Mouse (Mus musculus): ENCODE results near the gene Coa5. TPM values are rescaled to one million over a fixed set of nuclear protein-coding genes. Genes with fewer than 3 reads are reported as not detected.

Gene Coa5
- 100 to 1,000 TPM in 1 of 2 experiments, 10 to 100 TPM in 1; 92.3 to 105 TPM for total RNA-seq (2021)
- long read RNA-seq, experiment 1, transcript Coa5-201 (3 exons, 3,863 nt), result major isoform, 141 of 154 reads
- long read RNA-seq, experiment 1, partial matches to known transcripts, result 1 of 154 reads
- long read RNA-seq, experiment 1, other reads (novel, unspliced or antisense), result 12 of 154 reads
- long read RNA-seq, experiment 2, transcript Coa5-201 (3 exons, 3,863 nt), result major isoform, 96 of 113 reads
- long read RNA-seq, experiment 2, partial matches to known transcripts, result 0 of 113 reads
- long read RNA-seq, experiment 2, other reads (novel, unspliced or antisense), result 17 of 113 reads

DNA sequence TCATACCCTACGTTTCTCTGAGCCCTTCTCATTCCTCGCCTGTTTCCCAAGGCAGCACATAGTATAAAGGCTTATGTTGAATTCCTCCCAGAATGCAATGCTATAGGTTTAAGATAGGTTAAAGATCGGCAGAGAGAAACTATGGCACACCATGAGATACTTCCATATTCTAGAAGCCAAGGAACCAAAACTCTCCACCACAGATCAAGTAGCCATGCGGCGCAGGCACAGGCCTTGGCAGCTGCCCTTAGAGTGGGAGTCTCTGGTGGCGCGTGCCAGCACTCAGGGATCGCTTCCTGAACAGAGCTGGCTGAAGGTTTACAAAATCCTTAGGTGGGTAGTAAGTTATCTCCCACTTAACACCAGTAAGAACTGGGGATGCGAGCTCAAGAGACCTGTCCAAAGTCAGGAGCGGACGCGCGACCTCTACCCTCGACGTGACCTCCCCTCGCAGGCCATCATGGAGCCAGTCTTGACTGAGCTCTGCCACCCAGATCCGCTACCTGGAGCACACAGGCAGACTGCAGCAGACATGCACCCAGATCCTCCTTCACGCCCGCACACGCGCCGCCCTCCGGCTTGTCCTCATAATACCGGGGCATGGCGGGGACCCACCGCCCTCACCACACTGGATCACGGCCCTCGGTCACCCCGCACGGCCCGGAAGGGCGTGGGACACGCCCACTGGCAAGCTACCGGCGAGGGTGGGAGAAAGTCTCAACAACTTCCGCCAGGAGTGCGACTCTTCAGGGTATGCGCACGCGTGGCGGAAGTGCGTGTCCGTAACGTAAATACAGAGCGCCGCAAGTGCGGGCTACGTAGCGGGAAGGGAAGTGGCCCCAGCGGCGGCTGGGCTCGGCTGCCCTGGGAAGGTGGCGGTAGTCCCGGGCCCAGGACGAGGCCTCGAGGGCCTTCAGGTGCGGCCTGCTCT lies at the start of gene Coa5, which contains the start of gene Unc50:
Gene Coa5, minus strand, starts transcription at position 738 of the 931 bp plus-strand sequence.
Gene Unc50, plus strand, starts transcription at position 774 of the 931 bp plus-strand sequence.
- DNase-seq, result peak; percentile 94

DNA sequence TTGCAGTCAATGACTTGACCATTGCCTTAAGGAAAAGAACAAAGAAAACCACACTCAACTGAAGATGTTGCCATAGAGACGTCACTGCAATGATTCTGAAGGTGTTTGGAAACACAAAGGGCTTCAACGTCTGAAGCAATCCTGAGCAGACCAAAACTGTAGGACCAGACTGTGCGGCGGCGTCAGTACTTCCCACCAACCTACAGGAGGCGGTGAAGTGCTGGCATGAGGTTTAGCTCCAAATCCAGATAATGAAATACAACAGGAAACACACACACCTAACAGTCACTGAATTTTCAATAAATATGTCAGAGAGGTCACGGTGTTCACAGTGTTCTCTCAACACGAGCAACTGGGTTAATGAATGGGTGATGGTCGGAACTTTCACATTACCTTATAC lies 49.2 kb upstream of the Coa5 start:
- DNase-seq, result no peak

DNA sequence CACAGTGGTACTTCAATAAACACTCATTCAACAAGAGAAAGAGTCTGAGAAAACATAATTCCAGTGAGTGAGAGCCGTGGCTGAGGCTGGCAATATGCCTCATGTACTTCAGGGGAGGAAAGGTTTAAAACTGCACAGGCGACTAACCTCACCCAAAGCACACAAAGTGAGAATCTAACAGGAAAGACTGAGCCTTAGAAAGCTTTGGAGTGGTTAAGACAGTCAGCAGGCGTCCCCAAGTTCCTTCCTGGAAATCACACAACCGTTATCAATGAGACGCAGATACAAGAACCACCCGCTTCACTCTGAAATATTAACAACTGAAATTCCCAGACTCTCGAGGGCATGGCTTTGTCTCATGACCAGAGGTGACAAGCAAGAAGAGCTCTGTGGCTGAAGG lies 48.5 kb upstream of the Coa5 start:
- no peak for DNase-seq

DNA sequence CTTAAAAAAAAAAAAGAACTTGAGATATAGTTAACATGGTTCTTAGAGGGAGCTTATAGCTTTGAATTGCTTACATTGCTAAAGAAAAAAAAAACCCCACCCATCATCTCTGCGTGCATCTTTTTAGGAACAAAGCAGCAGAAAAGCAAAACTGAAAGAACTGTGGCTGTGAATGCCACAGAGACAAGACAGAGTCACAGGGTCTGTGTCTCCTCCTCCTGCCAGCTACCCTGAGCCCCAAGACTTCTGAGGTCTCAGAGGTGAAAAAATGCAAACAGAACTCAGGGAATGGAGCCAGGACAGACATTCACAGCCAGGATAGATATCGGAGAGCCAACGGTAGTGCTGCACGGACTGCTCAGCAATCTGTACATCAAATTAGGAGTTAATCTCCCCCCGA lies 48.0 kb upstream of the Coa5 start:
- no peak for DNase-seq

DNA sequence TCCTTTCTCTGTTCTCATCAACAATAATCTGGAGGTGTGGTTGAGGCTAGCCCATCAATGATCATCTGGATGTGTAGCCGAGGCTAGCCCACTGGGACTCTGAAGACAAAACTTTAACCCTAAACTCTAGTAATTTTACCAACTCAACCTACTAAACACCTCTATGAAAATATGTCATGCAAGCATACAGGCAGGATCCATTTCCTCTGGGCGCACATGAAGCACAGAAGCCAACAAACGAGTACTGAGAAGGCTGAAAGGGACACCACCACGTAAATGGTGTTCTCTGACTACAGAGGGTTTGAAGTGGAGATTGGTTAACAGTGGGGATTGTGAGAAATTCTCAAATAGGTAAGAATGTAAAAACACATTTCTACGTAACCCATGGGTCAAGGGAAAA lies 47.3 kb upstream of the Coa5 start:
- no peak for DNase-seq

DNA sequence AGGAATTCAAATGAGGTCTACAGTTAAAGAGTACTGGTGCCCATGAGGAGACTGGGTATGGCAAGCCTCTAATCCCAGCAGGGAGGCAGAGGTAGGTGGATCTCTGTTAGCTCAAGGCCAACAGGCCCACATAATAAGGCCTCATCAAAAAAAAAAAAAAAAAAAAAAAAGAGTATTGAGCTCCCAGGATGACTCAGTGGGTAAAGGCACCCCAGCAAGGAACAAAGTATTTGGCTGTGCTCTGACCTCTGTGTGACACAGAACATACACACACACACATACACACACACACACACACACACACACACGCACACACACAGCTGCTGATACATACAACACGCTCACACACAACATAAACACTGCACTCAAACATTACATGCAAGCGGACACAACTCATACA lies 45.4 kb upstream of the Coa5 start:
- no peak for DNase-seq

DNA sequence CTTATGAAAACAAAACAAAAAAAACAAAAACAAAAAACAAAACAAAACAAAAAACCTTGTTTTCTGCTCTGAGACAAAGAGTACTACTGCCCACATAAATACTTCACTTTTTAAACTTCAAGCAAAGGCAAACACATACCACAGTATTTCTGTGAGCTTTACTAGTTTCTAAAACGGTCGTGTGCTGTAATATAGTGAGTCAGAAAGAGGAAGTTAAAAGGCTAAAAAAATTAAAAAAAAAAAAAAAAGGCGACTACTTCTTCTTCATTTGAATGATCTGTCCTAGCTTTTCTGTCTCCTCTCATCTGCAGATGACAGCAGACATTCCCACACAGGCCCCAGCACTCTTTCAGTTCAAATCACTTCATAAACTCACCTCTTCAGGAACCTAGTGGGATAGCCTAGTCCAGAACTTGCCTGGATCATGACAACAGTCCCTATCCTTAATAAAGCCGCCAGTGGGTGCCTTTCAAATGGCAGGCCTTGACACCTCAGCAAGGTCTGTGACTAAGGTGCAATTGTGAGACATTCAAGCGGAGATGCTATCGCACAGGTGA lies 44.8 kb upstream of the Coa5 start:
- DNase-seq, result no peak

GRCm38 (mm10) chr1:37474046-37474445 lies 44.1 kb upstream of the Coa5 start:
- no peak for DNase-seq

DNA sequence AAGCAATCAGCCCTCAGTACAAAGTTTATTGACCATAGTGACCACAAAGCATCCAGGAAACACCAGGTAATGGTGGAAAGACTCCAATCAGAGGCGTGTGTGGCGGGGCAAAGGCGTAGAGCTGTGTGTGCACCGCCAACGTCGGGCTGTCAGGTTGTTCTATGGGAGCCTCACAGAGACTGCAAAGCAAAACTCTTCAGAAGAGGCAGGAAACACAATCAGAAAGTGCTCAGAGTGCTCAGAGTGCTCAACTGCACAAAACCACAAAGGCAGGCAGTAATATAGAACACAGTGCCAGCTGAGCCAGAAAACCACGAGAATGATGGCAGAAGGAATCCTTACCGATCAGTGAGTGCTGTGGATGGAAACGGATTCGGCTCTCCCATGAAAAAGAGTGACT lies 43.3 kb upstream of the Coa5 start:
- DNase-seq, result no peak

GRCm38 (mm10) chr1:37471179-37472148 lies 41.6 kb upstream of the Coa5 start:
- DNase-seq, result no peak

DNA sequence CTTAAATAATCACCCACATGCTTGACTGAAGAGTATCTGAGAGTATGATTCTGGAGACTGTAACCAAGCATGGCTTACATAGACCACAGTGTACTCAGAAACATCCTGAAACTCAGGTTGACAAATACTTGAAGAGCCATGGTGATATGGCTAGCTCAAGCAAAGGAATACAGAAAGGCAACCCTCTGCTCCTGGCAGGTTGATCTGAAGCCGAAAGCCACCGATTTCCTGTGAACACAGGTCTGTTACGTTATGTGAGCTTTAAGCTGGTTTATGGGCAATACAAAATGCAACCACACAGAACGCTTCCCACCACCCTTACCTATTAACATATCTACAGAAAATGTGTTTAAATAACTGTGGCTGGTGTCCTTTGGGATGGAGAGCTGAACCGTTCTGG lies 39.1 kb upstream of the Coa5 start:
- DNase-seq, result no peak

GRCm38 (mm10) chr1:37467806-37468205 lies 37.9 kb upstream of the Coa5 start:
- no peak for DNase-seq

DNA sequence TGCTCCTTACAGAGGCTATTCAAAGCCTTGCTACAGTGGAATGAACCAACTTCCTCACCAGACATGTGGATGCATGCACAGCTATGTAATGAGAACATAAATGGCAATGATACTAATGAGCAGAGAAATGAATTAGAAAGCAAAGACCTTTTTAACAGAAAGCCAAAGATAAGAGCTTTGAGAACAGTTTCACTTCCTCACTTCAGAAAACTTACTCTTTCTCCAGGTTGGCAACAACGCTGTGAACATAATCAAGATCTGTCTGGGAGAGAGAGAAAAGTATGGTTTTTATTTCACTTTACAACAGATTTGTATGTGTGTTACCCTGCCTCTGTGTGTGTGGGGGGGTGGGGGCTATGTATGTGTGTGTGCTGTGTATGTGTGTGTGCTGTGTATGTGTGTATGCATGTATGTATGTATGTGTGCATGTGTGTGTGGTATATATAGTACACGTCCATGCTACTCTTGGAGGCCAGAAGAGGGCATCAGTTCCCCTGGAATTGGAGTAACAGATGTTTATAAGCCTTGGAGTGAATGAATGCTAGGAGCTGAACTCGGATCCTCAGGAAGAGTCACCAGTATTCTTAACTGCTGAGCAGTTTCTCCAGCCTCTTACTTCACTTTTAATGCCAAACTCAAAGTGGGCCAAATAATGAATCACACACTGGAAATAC lies 36.6 kb upstream of the Coa5 start:
- no peak for DNase-seq

GRCm38 (mm10) chr1:37464878-37465452 lies 35.1 kb upstream of the Coa5 start:
- no peak for DNase-seq

- no peak for DNase-seq
Measured at GRCm38 (mm10) chr1:37457546-37457945, 27.6 kb upstream of the Coa5 start.

DNA sequence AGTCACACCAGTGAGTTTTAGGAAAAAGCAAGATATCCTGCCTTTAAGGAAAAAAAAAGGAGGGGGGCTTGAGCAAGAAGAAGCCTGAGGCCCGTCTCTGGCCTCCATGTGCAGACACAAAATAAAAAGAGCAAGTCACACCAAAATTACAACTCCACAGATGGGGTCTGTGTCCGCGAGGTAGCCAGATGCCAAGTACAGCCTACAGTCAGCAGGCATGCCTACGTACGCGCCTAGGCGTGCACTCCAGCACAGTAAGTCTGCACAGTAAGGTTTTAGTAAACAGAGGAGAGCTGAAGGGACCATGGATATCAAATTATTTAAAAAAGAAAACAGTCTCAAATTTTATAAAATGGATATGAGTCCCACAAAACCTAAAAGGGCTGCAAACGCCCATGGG lies 21.4 kb upstream of the Coa5 start:
- DNase-seq, result no peak

DNA sequence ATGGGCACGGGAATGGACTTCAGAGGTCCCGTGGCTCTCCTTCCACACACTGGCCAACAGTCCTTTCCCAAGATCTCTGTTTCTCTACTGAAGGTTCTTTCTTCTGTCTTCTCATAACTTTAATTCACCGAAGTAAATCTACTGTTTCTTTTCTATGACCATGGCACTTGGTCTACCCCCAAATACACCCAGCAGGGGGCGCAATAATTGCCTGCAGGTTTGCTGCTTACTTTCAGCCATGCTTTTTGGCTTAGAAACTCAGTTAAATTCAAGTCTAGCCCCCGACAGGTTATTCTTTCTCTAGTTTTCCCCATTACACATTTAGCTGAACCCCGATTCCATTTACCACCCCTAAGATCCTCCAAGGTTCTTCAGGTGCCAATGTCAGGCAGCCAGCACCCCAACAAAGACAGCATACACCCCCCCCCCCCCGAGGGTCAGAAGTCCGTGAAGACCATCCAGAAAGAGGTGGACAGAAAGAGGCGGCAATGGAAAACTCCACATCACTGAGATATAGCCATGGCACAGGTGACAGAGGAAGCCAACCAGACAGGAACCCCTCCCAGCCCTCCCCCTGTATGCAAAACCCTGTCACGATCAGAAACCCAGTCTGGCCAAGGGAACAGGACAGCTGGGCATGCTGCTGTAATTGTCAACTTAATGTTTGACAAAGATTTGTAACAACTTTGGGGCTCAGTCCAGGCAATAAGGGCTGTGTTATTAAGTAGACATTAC lies 18.6 kb upstream of the Coa5 start:
- peak; percentile 76 for DNase-seq

GRCm38 (mm10) chr1:37442848-37443835 lies 13.2 kb upstream of the Coa5 start:
- DNase-seq, result no peak

- DNase-seq, result no peak
Measured at GRCm38 (mm10) chr1:37436419-37436818, 6.5 kb upstream of the Coa5 start.
